Mouse (Mus musculus): ENCODE measurements at regions not wholly inside any gene's neighbourhood (a gene's known extent, or its start where the extent isn't known, plus 50 kb on each side); places are given as distances from the start of the nearest gene placed in this dataset.

DNA sequence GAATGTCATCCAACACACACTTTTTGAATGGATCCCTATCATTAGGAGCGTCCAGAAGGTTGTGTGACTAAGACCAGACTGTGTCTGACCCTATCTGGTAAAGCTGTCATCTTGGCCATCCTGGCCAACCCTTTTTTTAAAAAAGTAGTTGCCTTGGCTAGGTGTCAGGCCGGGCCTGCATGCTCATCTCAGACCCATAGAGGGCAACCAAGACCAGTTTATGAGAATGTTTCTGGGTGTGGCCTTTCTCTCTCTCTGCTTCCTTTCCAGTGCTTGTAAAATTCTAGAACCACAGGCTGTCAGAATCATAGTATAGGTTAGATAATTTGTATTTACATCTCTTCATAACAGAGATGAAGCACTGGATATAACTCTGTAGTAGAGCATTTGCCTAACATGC is 62.8 kb upstream of the Las1l start:
- peak in 1 of 2 experiments; percentile 31 for DNase-seq (ENCODE audit: low spot score in 2 of 2)

DNA sequence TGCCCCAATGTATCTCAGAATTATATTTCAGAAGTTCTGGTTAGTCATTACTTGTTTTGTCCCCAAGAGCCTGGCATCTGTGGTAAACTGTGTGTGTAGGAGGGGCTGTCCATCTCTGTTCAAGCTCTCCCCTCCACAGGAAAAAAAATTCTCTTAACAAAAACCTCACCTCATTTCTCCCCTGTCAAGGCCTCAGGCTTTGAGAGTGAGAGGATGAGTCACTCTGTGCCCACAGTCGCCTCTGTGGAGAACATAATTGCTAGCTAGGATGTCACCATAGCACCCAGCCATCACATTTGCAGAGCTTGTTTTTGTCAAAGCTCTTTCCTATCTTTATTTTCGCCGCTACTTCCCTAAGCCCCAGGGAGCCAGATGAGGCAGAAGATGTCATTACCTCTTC is 63.6 kb upstream of the Las1l start:
- DNase-seq (ENCODE audit: low spot score in 2 of 2): no peak

DNA sequence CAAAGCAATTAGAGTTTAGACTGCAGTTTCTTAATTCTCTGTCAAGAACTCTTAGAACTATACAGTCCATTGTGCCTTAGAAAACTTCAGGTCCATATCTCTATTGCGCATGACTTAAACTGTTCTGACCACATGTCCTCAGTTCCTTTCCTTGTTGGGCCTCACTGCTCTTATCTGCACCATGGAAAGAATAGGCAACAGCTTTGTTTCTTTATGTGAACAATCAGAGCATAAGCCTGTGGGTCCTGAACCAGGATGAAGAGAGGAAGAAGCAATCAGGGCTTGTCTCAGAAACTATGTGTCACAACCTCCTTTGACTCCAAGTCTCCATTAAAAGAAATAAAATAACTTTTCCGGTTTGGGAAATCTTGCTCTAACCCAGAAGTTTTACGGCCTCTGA is 68.6 kb upstream of the Las1l start:
- no peak for DNase-seq (ENCODE audit: low spot score in 2 of 2)

DNA sequence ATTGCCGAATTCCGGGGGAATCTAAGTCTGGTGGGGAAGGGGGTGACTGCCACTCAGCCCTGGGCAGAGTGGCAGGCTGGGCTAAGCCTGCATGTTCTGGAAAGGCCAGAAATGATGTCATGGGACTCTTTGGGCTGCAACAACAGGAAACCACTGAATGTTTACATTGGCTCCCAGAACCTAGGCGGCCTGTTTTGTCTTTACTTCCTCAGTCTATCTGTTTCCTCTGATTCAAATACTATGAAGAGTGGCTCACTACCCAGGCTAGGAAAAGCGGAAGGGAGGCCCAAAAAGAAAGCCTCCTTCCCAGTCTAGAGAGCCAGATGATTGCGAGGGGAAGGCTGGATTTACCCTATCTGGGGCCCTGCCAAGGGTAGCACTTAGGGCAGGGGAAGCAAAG is 69.1 kb upstream of the Las1l start:
- no peak for DNase-seq (ENCODE audit: low spot score in 2 of 2)

DNA sequence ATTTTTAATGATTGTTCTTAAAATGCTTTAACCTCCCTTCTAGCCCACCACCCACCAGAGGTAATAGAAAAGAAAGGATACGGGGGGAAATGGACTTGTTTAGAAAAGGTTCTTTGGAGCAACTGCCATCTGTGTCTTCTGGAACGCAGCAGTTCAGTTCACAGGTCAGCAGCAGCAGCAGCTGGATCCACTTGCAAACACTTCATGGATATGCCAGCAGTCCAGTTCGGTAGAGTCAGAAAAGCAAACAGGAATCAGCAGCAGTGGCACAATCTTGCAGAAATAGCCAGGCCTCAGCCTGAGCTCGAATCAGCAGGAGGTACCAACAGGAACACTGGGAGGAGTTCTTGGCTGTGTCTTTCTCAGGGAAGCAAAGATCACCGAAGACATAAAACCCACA is 64.3 kb upstream of the Msn start:
- DNase-seq (ENCODE audit: low spot score in 2 of 2): no peak

DNA sequence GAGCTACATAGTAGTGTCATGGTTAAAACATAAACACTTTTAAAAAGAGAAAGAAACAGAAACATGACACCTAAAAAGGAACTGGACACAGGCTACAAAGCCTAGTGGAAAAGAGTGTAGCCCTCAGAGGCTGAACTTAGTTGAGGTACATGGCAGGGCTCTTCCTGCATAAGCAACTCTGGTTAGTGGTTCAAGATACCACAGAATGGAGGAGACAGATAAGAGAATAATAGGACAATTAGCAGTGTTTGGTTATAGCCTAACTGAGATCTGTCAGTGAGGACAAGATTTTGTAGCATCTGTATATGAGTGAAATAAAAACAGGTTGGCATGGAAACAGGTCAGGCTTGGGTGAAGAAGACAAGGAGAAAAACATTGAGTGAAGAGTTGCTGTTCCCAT is 60.5 kb upstream of the Msn start:
- DNase-seq (ENCODE audit: low spot score in 2 of 2): no peak

DNA sequence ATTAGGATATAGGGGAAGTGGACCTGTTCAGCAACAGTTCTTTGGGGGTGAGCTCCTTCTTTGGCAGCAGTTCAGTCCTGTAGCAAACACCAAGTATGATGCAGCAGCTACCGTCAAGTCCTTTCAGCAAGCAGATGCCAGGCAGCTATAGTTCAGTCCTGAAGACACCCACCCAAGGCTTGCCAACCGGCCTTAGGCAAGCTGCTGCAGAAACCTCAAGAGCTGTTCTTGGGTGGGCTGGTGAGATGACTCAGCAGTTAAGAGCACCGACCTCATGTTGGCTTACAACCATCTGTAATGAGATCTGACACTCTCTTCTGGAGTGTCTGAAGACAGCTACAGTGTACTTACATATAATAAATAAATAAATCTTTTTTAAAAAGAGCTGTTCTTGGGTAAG is 53.6 kb upstream of the Msn start:
- DNase-seq (ENCODE audit: low spot score in 2 of 2): no peak

Measured in layer of hippocampus, adult 8-10 months (tissue).